Mouse (Mus musculus): ENCODE results near the gene Gap43. TPM values are rescaled to one million over a fixed set of nuclear protein-coding genes. Genes with fewer than 3 reads are reported as not detected.
"Not testable (repeated sequence)": the region's sequence is repeated elsewhere in the genome, so short reads cannot be mapped to it uniquely, and the experiment has no call there.

The Gap43 gene
- polyA plus RNA-seq, 1 experiment from 2014 or later, result 277 TPM

DNA sequence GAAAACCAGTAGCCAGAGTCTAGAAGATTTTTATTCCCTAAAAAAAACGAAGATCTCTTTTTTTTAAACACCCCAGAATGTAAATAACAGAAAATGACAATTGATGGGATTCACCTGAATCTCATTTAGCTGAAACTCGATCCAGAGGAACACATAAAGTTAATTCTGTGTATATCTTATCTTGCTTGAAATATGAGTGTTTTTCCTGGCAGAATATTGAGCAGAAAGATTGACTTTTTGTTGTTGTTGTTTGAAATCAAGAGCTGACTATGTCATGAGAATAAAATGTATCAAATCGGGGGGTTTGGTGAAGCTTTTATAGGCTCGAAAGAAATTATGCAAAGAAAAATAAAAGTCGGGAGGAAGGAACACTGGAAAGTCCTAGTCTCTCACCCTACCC lies 88.2 kb downstream of the Gap43 start:
- H3K27me3 ChIP-seq (ENCODE audit: insufficient read depth, poor library complexity, severe bottlenecking), result no peaks in the 10 kb centered on the region
- no peaks in the 10 kb centered on the region for H3K36me3 ChIP-seq
- H3K4me3 ChIP-seq, result no peak overlapping the region
- H3K9me3 ChIP-seq, result no peaks in the 10 kb centered on the region
- H3K4me1 ChIP-seq (replicated peaks), result no peaks in the 10 kb centered on the region
- no peak for DNase-seq (ENCODE audit: low spot score)
- WGBS, result 85% methylated on average over 5 of the region's 5 CpGs
- no peak overlapping the region for H3K27ac ChIP-seq

DNA sequence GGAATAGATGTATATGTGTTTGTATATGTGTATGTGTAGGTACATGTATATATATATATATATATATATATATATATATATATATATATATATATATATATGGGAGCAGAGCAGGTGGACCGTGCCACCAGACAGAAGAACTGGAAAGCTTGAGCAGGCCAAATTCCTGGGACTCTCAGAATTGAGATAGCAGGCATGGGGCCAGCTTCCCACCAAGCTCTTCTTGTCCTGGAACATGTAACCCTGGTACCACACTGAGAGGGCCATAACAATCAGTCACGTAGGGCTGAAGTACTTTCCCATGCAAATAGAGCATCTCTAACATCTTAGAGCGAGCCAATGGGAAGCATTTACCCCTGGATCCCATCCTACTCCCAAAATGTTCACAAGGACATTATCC lies 96.3 kb downstream of the Gap43 start:
- not testable (repeated sequence) for H3K9me3 ChIP-seq; H3K4me3 ChIP-seq; DNase-seq (ENCODE audit: low spot score); H3K27ac ChIP-seq; H3K4me1 ChIP-seq (replicated peaks); H3K36me3 ChIP-seq; H3K27me3 ChIP-seq (ENCODE audit: insufficient read depth, poor library complexity, severe bottlenecking)
- 80% methylated on average over 3 of the region's 3 CpGs for whole genome bisulfite sequencing

DNA sequence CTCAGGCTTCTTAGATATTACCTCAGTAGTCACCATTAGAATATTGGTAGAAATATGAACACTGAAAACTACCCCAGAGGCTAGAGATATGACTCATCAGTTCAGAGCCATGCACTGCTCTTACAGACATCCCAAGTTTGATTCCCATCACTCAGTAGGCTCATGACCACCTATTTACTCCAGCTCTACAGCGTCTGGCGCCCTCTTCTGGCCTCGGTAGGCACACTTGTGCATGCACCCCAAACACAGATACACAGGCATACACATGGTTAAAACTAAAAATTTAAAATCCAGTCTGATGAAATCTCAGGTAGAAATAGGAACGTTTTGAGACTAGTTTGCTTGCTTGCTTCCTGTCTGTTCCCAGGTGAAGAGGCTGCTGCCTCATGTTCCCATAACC lies 109.1 kb downstream of the Gap43 start:
- Histone ChIP-seq H3K4me3 (no peak overlapping the region), H3K9me3 (0 out of 2 replicates have a peak, but pooled peaks cover 2% of the 10 kb centered on the region), H3K27me3 (ENCODE audit: insufficient read depth, poor library complexity, severe bottlenecking) (no peaks in the 10 kb centered on the region), H3K4me1 (replicated peaks) (no peaks in the 10 kb centered on the region), H3K27ac (no peak overlapping the region), H3K36me3 (no peaks in the 10 kb centered on the region)
- 72% methylated on average over 4 of the region's 4 CpGs for WGBS
- no peak for DNase-seq (ENCODE audit: low spot score)
